Mouse (Mus musculus): ENCODE data around the gene Zbtb4.
A peak's percentile ranks its signal among the peaks of the same experiment; 100 is the strongest.

The Zbtb4 gene

DNA sequence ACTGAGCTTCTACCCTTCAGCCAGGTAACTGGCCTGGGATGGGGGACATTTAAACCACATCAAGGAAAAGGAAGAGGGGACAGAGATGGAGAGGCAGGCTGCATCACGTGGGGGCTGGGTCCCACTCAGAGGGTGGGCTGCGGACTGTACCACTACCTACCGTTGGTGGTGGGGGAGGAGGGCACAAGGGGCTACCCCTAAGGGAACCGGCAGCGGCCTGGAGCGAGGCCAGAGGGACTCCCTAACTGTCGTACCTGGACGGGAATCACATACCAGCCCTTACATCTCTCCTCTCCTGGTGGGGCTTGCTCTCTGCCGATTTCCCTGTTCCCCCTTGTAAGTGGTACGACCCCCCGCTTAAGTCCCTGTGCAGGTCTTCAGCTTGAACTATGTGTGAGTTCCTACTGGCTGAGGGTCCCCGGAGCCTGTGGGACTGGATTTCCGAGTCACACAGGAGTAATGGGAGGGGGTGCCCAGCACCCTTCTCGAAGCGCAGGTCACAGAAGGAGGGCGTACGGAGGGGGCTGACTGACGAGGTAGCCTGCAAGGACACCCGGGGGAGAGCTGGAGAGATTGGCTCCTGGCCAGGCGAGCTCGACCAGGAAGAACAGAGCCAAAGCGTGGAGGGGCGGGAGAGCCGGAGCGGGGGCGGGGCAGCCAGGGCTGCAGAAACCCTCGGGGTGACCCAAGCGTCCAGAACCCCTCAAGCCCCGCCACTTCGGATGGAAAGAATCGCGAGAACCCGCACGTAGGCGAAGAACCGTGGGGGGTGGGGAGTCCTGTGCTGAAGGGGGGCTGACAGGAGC, 34.9 kb downstream of the Zbtb4 start:
- DNase-seq (ENCODE audit: low read depth) = no peak

DNA sequence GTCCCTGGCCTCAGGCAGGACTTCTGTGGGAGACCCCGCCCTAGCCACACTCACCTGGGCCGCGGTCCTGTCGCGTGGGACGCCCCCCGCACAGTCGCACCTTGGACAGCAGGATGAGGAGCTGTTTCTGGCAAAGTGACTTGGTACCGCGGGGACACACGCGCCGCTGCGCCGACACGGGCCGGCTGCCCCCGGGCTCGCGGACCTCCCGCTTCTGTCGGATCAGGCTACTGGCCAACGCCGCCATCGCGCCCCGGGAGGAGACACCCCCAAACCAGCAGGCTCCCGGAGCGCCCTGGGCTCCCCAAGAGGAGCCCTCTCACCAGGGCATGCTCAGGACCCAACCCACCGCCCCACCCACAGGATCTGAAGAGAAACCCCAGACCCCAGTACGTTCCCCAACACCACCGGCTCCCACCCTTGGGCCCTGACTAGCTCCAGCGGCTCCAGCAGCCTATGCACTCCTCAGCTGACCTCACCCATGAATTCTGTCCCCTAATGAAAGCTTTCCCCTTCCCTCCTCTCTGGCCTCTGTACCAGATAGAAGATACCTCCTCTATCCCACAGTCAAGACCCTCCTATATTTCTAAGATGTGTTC, 35.8 kb downstream of the Zbtb4 start, which contains the start of gene Fgf11:
Fgf11 (minus strand) TSS at position 479 of the 599 bp plus-strand sequence.
- no peak for DNase-seq (ENCODE audit: low read depth)

DNA sequence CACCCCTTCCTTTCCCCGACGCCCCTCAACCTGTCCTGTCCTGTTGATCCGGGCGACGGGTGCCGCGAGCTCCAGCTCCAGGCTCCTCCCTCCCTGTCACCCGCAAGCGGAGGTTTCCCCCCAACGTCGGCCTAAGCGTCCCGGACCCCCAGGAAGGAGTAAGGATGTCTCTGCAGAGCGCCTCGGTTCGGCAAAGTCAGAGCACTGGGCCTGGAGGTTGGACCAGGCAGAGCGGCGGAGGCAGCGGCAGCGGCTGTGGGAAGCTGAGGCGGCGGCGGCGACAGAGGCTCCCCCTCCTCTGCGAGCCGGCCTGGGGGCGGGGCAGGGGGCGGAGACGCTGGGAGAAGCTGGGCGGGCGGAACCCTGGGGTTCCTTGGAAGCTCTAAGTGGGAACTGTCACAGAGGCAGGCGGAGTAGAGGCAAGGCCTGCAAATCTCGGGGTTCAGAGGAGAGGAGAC, 37.0 kb downstream of the Zbtb4 start:
- no peak for DNase-seq (ENCODE audit: low read depth)

DNA sequence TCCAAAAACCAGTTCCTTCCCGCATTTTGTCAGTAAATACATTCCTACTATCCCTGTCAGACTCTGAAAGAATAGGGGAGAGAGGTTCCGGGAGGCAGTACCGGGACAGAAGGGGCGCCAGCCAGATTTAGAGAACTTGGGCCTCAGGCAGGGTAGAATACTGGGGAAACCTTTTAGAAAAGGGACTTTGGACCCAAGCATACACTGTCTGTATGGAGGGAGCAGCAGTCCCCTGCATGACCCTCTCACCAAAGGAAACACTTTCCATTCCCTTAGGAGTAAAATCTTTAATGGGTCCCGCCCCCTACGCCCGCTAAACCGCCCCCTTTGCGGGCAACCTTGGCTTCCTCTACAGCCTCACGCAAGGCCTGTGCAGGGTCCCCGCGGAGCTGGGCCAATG, 37.6 kb downstream of the Zbtb4 start:
- no peak for DNase-seq (ENCODE audit: low read depth)

DNA sequence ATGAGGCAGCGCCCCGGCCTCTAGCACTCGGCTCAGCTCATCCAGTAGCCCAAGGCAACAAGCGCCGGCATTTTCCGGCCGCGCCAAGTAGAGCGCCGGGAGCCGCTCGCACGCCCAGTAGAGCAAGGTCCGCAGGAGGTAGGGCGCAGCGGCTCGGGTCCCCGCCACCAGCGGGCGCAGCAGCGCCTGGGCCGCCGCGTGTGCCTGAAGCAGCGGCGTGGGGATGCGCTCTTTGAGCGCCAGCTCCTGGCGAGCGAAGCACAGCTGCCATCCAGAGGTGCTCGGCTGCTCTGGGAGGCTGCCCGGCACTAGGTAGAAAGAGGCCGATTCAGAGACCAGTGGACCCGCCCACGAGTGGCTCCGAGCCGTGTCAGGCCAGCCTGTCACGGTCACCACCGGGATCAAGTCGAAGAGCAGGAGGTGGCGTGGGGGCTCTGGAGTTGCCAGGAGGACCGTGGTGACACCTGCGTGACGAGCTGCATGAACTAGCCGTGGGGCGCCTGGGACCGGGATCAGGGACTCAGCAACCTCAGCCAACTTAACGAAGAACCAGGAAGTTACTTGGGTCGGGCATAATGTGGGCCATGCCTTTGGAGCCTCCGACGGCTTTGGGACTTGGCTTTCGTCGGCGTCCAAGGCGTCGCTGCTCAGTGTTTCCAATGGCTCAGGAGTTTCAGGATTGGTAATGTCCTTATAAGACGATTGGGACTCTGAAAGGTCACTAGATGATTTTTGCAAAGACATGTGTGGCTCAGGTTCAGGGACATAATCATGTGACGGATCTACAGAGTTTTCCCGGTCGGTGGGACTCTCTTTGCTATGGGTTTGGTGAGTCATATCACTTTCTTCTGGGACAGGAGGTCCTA, 38.3 kb downstream of the Zbtb4 start:
- DNase-seq (ENCODE audit: low read depth) = peak; percentile 32

DNA sequence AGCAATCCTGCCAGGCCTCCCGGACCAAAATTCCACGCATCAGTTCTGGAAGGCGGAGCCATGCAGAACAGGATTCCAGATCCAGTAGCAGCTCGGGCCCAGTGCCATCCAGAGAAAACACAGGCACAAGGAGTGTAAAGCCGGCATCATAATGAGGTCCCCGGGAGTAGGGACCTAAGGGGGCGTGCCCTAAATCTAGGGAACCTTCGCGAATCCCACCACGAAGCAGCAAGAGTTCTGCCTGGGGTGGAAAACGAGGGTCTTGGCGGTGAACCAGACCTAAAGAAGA, 38.9 kb downstream of the Zbtb4 start:
- DNase-seq (ENCODE audit: low read depth) = no peak

DNA sequence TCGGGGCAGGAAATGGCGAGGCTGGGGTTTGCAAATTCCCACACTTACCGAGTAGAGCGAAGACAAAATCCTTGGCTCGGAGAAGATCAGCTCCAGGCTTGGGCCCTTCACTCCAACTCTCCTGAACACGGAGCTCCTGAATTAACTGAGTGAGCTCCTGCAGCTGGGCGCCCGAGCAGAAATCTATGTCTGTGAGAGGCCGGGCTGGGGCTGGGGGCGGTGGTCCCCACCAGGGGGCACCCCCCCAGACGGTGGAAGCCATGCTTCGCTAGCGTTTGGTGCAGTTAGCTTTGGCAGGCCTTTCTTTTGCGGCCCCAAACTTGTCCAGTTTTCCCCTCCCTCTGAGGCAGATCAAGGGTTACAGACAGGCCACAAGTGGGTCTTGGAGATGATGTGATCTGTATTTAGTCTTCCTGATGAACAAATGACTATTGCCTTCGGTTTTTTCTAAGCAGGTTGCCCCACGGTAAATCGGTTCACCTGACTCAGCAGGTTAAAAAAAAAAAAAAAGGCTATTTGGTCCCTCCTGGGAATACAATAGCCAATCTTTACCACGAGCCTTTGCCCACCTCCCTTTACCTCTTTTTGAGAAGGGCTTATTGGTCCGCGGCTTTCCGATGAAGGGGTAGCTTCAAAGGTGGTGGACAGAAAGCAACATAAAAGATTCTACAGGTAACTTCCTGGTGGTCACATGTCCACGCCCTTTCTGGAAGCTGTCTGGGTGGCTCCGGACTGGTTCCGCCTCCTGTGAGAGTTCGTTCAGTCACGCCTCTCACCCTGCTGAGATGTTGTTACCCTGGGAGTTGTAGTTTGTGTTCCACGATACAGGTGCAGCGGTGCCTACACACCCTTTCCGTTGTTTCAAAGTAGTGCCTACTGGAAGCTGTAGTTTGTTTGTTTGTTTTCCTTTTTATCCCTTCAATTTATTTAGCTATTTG, 39.5 kb downstream of the Zbtb4 start, which contains the start of gene Tmem102:
Tmem102 (minus strand) TSS at position 653 of the 938 bp plus-strand sequence.
- DNase-seq (ENCODE audit: low read depth) = no peak

DNA sequence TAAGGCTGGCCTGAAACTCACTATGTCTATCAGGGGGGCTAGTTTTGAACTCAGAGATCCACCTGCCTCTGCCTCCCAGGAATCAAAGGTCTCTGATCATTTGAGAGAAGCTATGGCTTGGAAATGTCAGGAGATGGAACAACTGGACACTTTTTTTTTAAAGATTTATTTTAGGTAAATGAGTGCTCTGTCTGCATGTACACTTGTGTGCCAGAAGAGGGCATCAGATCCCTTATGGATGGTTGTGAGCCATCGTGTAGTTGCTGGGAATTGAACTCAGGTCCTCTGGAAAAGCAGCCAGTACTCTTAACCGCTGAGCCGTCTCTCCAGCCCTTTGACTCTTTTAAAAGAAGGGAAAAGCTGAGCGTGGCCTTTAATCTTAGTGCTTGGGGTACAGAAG, 40.7 kb downstream of the Zbtb4 start:
- no peak for DNase-seq (ENCODE audit: low read depth)

DNA sequence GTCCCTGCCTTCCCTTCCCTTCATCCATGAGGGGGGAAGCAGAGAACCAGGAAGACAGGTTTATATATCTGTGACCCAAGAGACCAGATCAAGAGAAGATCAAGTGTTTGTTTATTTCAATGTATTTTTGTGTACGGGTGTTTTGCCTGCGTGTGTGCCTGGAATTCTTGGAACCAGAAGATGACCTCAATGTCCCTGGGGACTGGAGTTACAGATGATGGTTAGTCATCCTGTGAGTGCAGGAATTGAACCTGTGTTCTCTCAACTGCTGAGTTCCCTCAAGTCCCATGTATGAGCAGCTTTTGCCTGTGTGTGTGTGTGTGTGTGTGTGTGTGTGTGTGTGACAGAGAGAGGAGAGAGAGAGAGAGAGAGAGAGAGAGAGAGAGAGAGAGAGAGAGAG, 41.9 kb downstream of the Zbtb4 start:
- DNase-seq (ENCODE audit: low read depth) = no peak

DNA sequence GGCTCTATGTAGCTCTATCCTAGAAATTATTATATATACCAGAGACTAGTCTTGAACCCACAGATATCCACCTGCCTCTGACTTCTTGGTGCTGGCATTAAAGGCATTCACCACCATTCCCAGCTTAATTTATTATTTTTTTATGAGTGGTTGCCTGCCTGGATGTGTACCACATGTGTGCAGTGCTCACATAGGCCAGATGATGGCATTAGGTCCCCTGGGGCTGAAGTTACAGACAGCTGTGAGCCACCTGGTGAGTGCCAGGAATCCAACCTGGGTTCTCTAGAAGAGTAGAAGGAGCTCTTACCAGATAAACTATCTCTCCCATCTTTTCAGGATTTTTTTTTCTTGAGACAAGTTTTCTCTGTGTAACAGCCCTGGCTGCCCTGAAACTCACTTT, 44.6 kb downstream of the Zbtb4 start:
- DNase-seq (ENCODE audit: low read depth) = no peak

DNA sequence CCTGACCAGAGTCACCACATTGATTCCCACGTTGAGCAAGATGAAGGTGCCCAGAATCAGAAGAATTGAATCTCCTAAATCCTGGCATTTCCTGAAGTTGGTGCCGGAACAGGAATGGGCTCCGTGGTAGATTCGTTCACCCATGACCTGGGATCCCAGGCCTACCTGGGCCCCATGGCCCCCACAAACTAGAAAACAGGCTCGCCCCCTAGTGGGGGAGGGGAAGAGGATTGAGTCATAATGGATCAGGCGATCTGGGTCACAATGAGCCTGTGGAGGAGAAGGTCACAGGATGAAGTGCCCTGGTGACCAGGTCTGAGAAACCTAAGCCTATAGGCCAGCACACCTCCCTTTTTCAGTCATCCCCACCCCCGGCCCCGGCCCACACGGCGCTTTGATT, 49.4 kb downstream of the Zbtb4 start, which contains the start of gene Gm39566:
Gm39566 (minus strand) TSS at position 144 of the 400 bp plus-strand sequence.
- DNase-seq (ENCODE audit: low read depth) = no peak

DNA sequence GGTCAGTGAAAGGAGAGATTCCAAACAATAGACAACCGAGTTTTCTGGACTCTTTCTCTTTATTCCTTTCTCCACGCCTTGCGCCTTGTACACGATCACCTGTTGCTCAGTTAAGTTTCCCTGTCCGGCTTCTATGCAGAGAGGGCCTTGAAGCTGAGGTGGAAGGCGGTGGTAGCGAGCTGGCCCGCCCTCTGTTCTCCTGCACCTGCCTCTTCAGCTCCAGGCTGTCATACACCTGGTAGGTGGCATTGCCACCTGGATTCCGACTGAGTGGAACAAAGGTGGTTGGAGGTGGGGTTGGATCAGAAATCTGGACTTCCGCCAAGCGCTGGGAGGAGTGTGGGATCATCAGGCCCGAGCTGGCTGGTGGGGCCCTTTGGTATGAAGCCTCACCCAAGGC, 50.8 kb downstream of the Zbtb4 start:
- no peak for DNase-seq (ENCODE audit: low read depth)

DNA sequence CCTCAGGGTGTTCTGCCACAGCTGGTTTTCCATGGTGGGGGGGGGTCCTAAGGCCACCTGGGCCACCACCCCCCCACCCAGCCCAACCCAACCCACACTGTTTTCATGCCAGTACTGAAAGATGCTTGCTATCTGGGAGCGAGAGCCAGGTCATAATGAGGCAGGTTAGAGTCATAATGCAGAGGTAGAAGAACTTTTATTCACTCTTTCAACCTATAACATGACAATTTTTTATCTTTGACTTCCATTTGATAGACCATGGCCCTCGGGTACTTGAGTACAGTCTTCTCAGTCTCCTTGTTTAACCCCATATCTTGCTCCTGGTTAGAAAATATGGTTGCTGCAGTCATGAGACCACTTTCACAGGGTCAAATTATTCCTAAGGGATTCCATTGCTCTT, 52.7 kb downstream of the Zbtb4 start, which contains the start of gene Spem2:
Spem2 (minus strand) TSS at position 101 of the 400 bp plus-strand sequence.
- DNase-seq (ENCODE audit: low read depth) = no peak

DNA sequence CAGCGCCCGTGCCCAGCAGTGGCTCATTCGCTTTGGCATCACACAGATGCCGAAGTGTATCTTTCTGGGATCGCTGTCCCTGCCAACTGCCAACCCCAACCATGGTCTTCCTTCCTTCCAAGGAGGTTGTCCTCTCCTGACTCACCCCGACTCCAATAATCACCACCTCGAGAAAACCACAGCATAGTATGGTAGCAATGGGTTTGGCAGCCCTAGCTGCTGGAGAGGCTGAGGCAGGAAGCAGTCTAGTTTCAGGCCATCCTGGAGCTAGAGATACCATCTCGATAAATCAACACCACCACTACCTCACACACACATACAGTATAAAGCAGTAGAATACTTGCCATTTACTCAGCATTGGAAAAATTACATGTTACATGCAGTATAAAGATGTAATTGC, 53.2 kb downstream of the Zbtb4 start:
- DNase-seq (ENCODE audit: low read depth) = no peak

DNA sequence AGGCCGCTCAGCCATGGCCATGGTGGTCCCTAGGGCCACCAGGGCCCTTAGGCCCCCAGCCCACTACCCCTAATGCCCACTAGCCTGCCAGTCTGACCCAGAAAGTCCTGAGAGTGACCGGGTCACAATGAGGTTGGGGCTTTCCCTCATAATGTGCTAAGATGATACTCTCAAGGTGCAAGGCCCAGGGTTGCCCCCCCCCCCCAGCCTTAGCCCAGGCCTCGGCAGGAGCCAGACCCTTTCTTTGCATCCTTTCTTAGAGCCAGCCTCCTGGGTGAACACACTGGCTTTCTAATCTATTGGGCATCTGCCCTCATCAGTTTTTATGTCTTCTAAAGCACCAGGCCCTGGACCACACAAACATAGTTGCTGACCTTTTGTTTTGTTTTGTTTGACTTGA, 56.4 kb downstream of the Zbtb4 start, which contains the start of gene Spem1:
Spem1 (minus strand) TSS at position 101 of the 400 bp plus-strand sequence.
- DNase-seq (ENCODE audit: low read depth) = no peak

DNA sequence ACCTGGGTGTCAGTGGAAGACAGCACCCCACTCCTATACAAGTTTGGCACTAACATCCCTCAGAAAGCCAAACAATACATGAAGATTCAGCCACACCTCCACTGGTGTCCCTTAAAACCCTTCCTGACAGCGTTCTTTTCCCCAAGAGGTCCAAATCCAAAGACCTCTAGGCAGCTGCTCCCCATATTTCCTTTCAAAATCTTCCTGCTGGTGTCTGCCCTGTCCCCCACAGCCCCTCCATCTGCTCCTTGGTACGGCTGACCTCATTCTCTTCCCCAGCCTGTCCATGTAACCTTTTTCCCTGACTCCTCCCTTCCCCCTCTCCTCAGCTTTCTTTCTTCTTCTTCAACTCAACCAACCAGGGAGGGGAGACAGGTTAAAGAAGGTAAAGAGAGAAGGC, 57.7 kb downstream of the Zbtb4 start:
- DNase-seq (ENCODE audit: low read depth) = no peak

DNA sequence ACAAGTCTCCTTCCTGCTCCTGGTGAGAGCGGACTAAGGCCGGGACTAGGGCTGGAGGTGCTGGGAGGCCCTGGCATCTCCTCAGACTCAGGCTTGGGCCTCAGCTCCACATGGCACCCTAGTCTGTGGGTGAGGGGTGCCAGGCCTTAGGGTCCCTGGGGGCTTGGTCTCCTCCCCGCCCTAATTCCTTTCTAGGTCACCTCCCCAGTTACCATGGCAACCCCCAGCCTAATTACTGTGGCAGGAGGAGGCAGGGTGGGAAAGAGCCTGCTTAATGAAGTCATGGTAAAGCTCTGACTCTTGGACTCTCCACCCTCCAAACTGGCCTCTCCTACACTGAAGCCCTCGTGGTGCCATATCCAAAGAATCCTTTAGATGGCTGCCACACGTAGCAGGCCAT, 63.1 kb downstream of the Zbtb4 start:
- DNase-seq (ENCODE audit: low read depth) = no peak

DNA sequence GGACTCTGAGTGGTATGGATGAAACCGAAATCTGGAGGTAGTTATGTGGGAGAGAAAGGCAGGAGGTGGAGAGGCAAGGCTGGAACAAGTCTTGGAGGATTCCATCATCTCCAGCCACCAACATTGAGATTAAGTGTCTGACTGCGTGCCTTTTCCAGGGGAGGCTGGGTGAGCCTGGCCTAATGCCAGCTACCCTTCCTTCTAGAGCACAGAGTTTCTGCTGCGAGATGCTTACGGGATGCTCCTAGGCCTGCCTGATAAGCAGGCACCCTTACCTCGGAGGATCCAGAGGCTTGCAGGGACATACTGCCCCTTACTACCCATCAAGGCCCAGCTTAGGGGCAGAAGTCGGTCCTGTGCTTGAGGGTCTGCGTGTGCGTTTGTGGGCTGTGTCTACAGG, 67.8 kb downstream of the Zbtb4 start:
- DNase-seq (ENCODE audit: low read depth) = no peak

Data from fibroblast of lung, adult 2 months (primary cell).